Mouse (Mus musculus) forebrain, postnatal 0 days (tissue): ENCODE results near the gene Cyp2d22. TPM values are rescaled to one million over a fixed set of nuclear protein-coding genes. Genes with fewer than 3 reads are reported as not detected.

Experiments used
- ATAC-seq: fragments of 200-750 bp; cut with Nextera tagmentation; 2 replicates; pipeline ENCODE4 v1.8.0; 2017; ENCODE audit warnings: mild to moderate bottlenecking, moderate library complexity
- DNase-seq: peaks from one replicate; pipeline ENCODE4 v3.0.0-alpha.2; 2015
- H3K27ac ChIP-seq: fragments of 300-500 bp; sonication (generic); 2 replicates; pipeline ENCODE4 v1.5.1; 2014; ENCODE audit warnings: low read depth, mild to moderate bottlenecking, antibody characterized with exemption, low read length, moderate library complexity, mixed read lengths
- H3K27me3 ChIP-seq: fragments of 300-500 bp; sonication (generic); 2 replicates; pipeline ENCODE4 v1.6.1; 2014; ENCODE audit warnings: mild to moderate bottlenecking, low read length, mixed read lengths; ENCODE audit not compliant: insufficient read depth
- H3K36me3 ChIP-seq: fragments of 300-500 bp; sonication (generic); 2 replicates; pipeline ENCODE4 v1.6.1; 2014; ENCODE audit warnings: mild to moderate bottlenecking, moderate library complexity; ENCODE audit not compliant: insufficient read depth
- H3K4me1 ChIP-seq: fragments of 300-500 bp; sonication (generic); 2 replicates; pipeline ENCODE4 v1.6.1; 2014; ENCODE audit warnings: antibody characterized with exemption; ENCODE audit not compliant: insufficient read depth
- H3K4me2 ChIP-seq: fragments of 300-500 bp; sonication (generic); 2 replicates; pipeline ENCODE4 v1.6.1; 2014; ENCODE audit warnings: low read depth, mild to moderate bottlenecking, moderate library complexity
- H3K4me3 ChIP-seq: fragments of 300-500 bp; sonication (generic); 2 replicates; pipeline ENCODE4 v1.5.1; 2014; ENCODE audit warnings: low read depth, low read length, mixed read lengths
- H3K9ac ChIP-seq: fragments of 300-500 bp; sonication (generic); 2 replicates; pipeline ENCODE4 v1.6.1; 2014; ENCODE audit warnings: mild to moderate bottlenecking
- H3K9me3 ChIP-seq: fragments of 300-500 bp; sonication (generic); 2 replicates; pipeline ENCODE4 v1.6.1; 2016; ENCODE audit warnings: low read length
- CTCF ChIP-seq: sonication (generic); IDR thresholded peaks from 2 replicates; pipeline ENCODE4 v1.5.1; 2016; ENCODE audit warnings: antibody characterized with exemption, control low read depth, low read depth
- WGBS: fragments of 180-500 bp; shearing (Covaris S2); extraction: QIAGEN DNeasy Blood & Tissue Kit; methylation state at CpG from one replicate; pipeline ENCODE4 v1.1.7; 2014; 5-methylcytosine and 5-hydroxymethylcytosine counted together
- polyA plus RNA-seq: library from polyadenylated mRNA; unstranded; fragments of >200 nt; fragmentation: Nextera tagmentation; extraction: Ambion mirVana; gene quantifications from 2 replicates; pipeline ENCODE4 v1.2.1, GENCODE M21; 2015
- total RNA-seq: library from RNA; depleted of rRNA; stranded (reverse); fragments of >200 nt; gene quantifications from 2 replicates; pipeline ENCODE4 v1.2.3, GENCODE M21; 2014

The Cyp2d22 gene
- total and polyA plus RNA-seq, 2 experiments from 2014 or later = 1.9 to 3.1 TPM

DNA sequence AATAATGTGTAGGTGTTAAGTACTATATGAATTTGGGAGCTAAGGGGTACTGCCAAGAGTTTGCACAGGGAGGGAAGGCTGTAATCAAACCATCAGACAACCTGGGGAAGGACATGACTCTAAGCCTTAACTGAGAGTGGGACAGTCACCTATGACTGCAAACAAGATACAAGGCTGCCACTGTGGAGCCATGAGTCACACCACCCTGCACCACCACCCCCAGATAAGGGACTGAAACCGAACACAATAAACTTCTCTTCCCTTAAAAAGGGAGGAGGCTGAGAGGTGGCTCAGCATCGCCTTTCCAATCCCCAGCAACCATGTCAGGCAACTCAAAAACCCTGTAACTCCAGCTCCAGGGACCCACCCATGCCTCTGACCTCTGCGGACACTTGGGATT lies 28.6 kb downstream of the Cyp2d22 start:
- H3K4me1 ChIP-seq = peaks cover 23% of the 10 kb centered on the region
- H3K4me2 ChIP-seq = no peak overlapping the region
- H3K9ac ChIP-seq = no peak overlapping the region
- H3K27ac ChIP-seq = no peak overlapping the region
- 89% methylated on average over 3 of the region's 3 CpGs for WGBS
- no peak for TF ChIP-seq CTCF
- no peak for ATAC-seq
- no peaks in the 10 kb centered on the region for H3K27me3 ChIP-seq
- peaks cover 31% of the 10 kb centered on the region for H3K36me3 ChIP-seq
- DNase-seq = no peak
- H3K4me3 ChIP-seq = no peak overlapping the region
- no peaks in the 10 kb centered on the region for H3K9me3 ChIP-seq

GRCm38 (mm10) chr15:82350349-82350748 lies 29.7 kb downstream of the Cyp2d22 start:
- WGBS = 89% methylated on average over 4 of the region's 4 CpGs
- no peak for TF ChIP-seq CTCF

DNA sequence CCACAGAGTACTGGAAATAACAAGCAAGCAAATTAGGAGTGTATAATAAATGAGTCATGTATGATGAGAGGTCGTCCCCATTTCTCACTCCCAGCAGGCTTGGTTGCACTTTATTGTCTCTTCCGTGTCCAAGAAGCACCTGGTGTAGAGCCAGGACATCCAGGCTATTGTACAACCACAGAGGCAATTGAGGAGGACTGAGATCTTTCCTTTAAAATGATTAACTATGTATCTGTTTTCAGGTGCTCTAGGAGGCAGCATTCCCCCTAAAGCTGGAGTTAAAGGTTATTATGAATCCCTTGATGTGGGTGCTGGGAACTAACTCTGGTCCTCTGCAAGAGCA lies 31.1 kb downstream of the Cyp2d22 start:
- no peaks in the 10 kb centered on the region for H3K27me3 ChIP-seq

More at GRCm38 (mm10) chr15:82350349-82350748, 29.7 kb downstream of the Cyp2d22 start:
- Histone ChIP-seq H3K4me1 (peaks cover 25% of the 10 kb centered on the region), H3K4me3 (no peak overlapping the region), H3K9me3 (no peaks in the 10 kb centered on the region), H3K4me2 (no peak overlapping the region), H3K27ac (no peak overlapping the region), H3K9ac (no peak overlapping the region), H3K36me3 (peaks cover 31% of the 10 kb centered on the region), H3K27me3 (no peaks in the 10 kb centered on the region)
- ATAC-seq (no peak), DNase-seq (no peak)

GRCm38 (mm10) chr15:82348258-82348998 lies 31.6 kb downstream of the Cyp2d22 start:
- H3K9ac ChIP-seq = no peak overlapping the region
- H3K4me1 ChIP-seq = peaks cover 24% of the 10 kb centered on the region
- TF ChIP-seq CTCF = no peak
- no peaks in the 10 kb centered on the region for H3K9me3 ChIP-seq
- no peaks in the 10 kb centered on the region for H3K27me3 ChIP-seq
- no peak overlapping the region for H3K4me2 ChIP-seq
- no peak for ATAC-seq
- no peak overlapping the region for H3K27ac ChIP-seq
- no peak for DNase-seq
- H3K4me3 ChIP-seq = no peak overlapping the region
- 88% methylated on average over 8 of the region's 8 CpGs for WGBS
- H3K36me3 ChIP-seq = peaks cover 31% of the 10 kb centered on the region

More for the DNA sequence above, 31.1 kb downstream of the Cyp2d22 start:
- Histone ChIP-seq H3K9ac (no peak overlapping the region), H3K27ac (no peak overlapping the region), H3K9me3 (no peaks in the 10 kb centered on the region), H3K36me3 (peaks cover 31% of the 10 kb centered on the region), H3K4me2 (no peak overlapping the region), H3K4me1 (peaks cover 25% of the 10 kb centered on the region), H3K4me3 (no peak overlapping the region)
- 89% methylated on average over 2 of the region's 2 CpGs for WGBS
- ATAC-seq (no peak), DNase-seq (no peak)
- no peak for TF ChIP-seq CTCF

- Histone ChIP-seq H3K36me3 (peaks cover 31% of the 10 kb centered on the region), H3K9ac (no peak overlapping the region), H3K4me1 (peaks cover 18% of the 10 kb centered on the region), H3K4me3 (no peak overlapping the region), H3K27me3 (no peaks in the 10 kb centered on the region), H3K4me2 (no peak overlapping the region), H3K27ac (no peak overlapping the region), H3K9me3 (no peaks in the 10 kb centered on the region)
- WGBS = 93% methylated on average over 12 of the region's 12 CpGs
- ATAC-seq = no peak
- no peak for DNase-seq
- TF ChIP-seq CTCF = no peak
Observed at GRCm38 (mm10) chr15:82347852-82348251, 32.2 kb downstream of the Cyp2d22 start.

DNA sequence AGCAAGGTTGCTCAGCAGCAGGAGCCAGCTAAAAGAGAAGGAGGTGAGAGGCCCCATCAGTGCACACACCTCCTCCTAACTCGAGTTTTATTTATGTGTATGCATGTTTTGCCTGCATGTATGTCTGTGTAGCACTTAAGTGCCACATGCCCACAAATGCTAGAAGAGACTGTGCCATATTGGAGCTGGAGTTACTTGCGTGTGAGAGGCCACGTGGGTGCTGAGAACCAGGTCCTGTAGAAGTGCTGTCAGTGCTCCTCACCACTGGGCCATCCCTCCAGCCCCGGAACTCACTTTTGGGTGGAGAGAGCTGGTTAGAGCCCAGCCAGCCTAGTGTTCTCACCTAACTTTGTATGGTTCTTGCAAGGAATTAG lies 32.8 kb downstream of the Cyp2d22 start:
- peaks cover 31% of the 10 kb centered on the region for H3K36me3 ChIP-seq
- H3K27me3 ChIP-seq = no peaks in the 10 kb centered on the region
- DNase-seq (no peak), ATAC-seq (no peak)
- peak overlapping the region; percentile 86 for H3K4me2 ChIP-seq
- H3K4me1 ChIP-seq = peaks cover 13% of the 10 kb centered on the region
- H3K4me3 ChIP-seq = peak overlapping the region; percentile 72; the same call in 1 of the 2 replicates
- no peak for TF ChIP-seq CTCF
- 0 out of 2 replicates have a peak overlapping the region, but pooled peaks have one; percentile 80 for H3K9ac ChIP-seq
- WGBS = 83% methylated on average over 4 of the region's 4 CpGs
- no peaks in the 10 kb centered on the region for H3K9me3 ChIP-seq
- H3K27ac ChIP-seq = no peak overlapping the region

GRCm38 (mm10) chr15:82346580-82347302 lies 33.3 kb downstream of the Cyp2d22 start:
- Histone ChIP-seq H3K4me2 (peak overlapping the region; percentile 86), H3K9me3 (no peaks in the 10 kb centered on the region), H3K36me3 (peaks cover 31% of the 10 kb centered on the region), H3K4me1 (peaks cover 13% of the 10 kb centered on the region), H3K27me3 (no peaks in the 10 kb centered on the region), H3K4me3 (peak overlapping the region; percentile 72), H3K9ac (peak overlapping the region; percentile 80), H3K27ac (peak overlapping the region; percentile 93)
- TF ChIP-seq CTCF = peak; percentile 24
- DNase-seq (peak; percentile 9), ATAC-seq (no peak)
- 63% methylated on average over 14 of the region's 14 CpGs for WGBS
